In the genomic region with DNA sequence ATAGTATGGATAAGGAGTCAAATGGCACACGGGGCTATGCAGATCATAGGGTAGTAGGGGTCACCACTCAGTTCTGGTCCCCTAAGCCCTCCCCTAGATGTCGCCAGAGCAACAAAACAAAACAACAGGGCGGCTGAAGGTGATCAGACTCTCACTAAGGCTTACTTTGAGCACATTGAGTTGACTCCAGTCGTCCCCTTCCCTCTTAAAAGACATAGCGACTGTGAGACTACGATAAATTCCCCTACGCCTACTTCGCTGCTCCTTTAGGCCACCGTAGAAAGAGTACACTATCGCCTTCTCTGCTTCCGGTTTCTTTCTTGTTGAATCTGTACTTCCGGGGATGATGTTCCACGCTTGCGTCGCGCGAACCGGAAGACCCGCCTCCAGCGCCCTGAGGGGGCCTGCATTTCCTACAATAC, we compare ENCODE assay signal across 7 mouse cellular contexts. TPM values are rescaled to one million over a fixed set of nuclear protein-coding genes. Genes with fewer than 3 reads are reported as not detected.
A peak's percentile ranks its signal among the peaks of the same experiment; 100 is the strongest.
DNase-seq lines count a peak whose midpoint lies in the region; ATAC-seq lines count a peak whose summit lies in the region.

A gene (minus strand): TSS at position 332 of the 422 bp plus-strand sequence.
A gene (plus strand): TSS at position 409 of the 422 bp plus-strand sequence.

- intact Hi-C loops in gastrocnemius, postnatal 14 days (cut with DNase I; ENCODE audit: low total_unique reads) = no loop called here
- intact Hi-C loops in left cerebral cortex, postnatal 10 days (cut with DNase I) = no loop called here

- peak; percentile 69 to 79 for DNase-seq in adrenal gland, adult 18-20 months (ENCODE audit: low spot score in 2 of 2)
- peak; percentile 97 for DNase-seq in embryo, embryonic 10.5 days (ENCODE audit: low spot score)
- peak; percentile 89 for DNase-seq in gastrocnemius, postnatal 14 days
- DNase-seq in left cerebral cortex, postnatal 10 days (ENCODE audit: extremely low spot score in 1 of 2, low spot score in 2 of 2) = peak; percentile 91 to 92
- DNase-seq in right cerebral cortex, postnatal 25 days = peak; percentile 89

- ATAC-seq in inflammation-experienced regulatory T-cells, adult 6 months = peak; percentile 81
- ATAC-seq in megakaryocyte-erythroid progenitor cell, adult 5-6 weeks (replicated peaks; ENCODE audit: low FRiP score, low TSS enrichment, poor library complexity, severe bottlenecking) = peak; percentile 89

RNA-seq across cellular contexts. Expression of the first gene that starts in this region (rescaled TPM):
- total RNA-seq in adrenal gland, adult 18-20 months (2021) = 10 to 100 TPM; 25.6 to 33.4 TPM
- 10 to 100 TPM; 31.8 to 40.5 TPM for total RNA-seq in gastrocnemius, postnatal 14 days (2021)
- 100 to 1,000 TPM in 2 of 3 experiments, 10 to 100 TPM in 1; 81.4 to 113 (median 106) TPM for polyA plus RNA-seq in inflammation-experienced regulatory T-cells, adult 6 months (2017; shearing (Covaris generic))
- 10 to 100 TPM; 30.5 to 36.6 TPM for total RNA-seq in left cerebral cortex, postnatal 10 days (2021)
- total RNA-seq in megakaryocyte-erythroid progenitor cell, adult 5-6 weeks (2014; fragmentation: Nextera tagmentation) = 59.1 and 86.0 TPM in 2 replicates
- 94.4 and 114 TPM in 2 replicates for total RNA-seq in megakaryocyte-erythroid progenitor cell, adult 5-6 weeks (2017)

RNA-seq across cellular contexts. Expression of the second gene that starts in this region (rescaled TPM):
- total RNA-seq in adrenal gland, adult 18-20 months (2021) = 1 to 10 TPM; 6.6 to 7.8 TPM
- total RNA-seq in gastrocnemius, postnatal 14 days (2021) = 1 to 10 TPM; 7.4 to 8.4 TPM
- polyA plus RNA-seq in inflammation-experienced regulatory T-cells, adult 6 months (2017; shearing (Covaris generic)) = 10 to 100 TPM; 14.6 to 32.0 (median 30.8) TPM
- 10 to 100 TPM; 23.2 to 23.5 TPM for total RNA-seq in left cerebral cortex, postnatal 10 days (2021)
- 5.4 and 6.9 TPM in 2 replicates for total RNA-seq in megakaryocyte-erythroid progenitor cell, adult 5-6 weeks (2014; fragmentation: Nextera tagmentation)
- total RNA-seq in megakaryocyte-erythroid progenitor cell, adult 5-6 weeks (2017) = 6.2 and 7.2 TPM in 2 replicates

Comparison
In these comparisons a context has a peak if more than half of its experiments do, and no peak if none do; other contexts are left out.
1. Peak in every context shown above with its lines: DNase-seq and ATAC-seq.